Mouse (Mus musculus): Measurements from ENCODE around the gene Zfp523.

The Zfp523 gene

DNA sequence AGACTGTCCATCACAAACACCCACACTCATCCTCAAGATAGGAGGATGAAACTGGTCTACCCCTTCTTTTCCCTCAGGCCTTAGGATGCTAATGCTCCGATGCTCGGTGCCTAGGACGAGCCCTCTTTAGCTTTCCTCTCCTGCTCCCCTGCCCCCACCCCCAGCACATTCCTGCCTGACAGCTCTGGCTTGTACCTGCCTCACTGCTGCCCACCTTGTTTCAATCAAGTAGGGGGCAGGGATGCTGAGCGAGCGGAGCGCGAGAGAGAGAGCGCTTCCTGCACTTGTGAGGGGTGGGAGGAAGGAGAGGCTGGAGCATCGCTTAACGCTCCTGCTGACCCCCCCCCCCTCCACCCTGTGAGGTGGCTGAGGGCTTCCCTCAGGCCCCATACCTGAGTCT, 16.6 kb upstream of the Zfp523 start:
- DNase-seq (ENCODE audit: low spot score), result peak; percentile 39

DNA sequence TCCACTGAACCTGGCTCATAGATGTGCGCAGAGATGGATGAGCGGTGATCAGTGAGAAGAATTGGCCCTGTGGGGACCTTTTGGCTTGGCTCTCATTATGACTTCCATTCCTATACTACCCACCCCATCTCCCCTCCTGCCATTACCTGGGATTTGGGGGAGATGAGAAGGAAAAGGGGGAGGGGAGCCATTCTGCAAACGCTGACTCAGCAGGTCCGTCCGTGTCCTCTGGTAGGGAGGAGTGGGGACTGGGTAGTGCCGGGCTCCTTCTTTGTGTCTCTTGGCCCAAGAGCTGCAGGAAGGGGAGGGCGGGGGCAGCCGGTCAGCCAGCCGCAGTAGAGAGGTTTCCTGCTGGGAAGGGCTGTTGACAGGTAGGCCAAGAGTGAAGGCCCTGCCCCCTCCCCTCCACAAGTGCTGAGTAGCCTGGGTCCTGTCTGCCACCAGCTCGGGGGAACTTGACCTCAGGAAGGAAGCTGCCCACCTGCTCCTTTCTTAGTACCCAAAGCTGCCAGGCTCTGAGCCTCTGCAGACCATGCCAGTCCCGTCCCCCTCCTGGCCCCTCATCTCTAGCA, 15.5 kb upstream of the Zfp523 start:
- no peak for DNase-seq (ENCODE audit: low spot score)

DNA sequence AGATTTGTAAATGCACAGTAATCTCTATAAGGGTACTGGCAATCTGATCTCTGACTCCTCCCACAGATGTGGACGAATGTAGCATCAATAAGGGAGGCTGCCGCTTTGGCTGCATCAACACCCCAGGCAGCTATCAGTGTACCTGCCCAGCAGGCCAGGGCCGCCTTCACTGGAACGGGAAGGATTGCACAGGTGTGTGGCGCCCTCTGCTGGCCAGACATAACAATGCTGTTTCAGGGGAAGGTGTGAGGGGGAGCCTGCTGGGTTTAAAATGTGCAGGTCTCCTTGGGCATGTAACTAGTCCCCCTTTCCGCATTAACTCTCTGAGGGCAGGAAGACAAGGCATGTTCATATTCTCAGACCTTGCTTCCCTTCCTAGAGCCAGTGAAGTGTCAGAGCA, 13.3 kb upstream of the Zfp523 start:
- DNase-seq (ENCODE audit: low spot score), result peak; percentile 82

DNA sequence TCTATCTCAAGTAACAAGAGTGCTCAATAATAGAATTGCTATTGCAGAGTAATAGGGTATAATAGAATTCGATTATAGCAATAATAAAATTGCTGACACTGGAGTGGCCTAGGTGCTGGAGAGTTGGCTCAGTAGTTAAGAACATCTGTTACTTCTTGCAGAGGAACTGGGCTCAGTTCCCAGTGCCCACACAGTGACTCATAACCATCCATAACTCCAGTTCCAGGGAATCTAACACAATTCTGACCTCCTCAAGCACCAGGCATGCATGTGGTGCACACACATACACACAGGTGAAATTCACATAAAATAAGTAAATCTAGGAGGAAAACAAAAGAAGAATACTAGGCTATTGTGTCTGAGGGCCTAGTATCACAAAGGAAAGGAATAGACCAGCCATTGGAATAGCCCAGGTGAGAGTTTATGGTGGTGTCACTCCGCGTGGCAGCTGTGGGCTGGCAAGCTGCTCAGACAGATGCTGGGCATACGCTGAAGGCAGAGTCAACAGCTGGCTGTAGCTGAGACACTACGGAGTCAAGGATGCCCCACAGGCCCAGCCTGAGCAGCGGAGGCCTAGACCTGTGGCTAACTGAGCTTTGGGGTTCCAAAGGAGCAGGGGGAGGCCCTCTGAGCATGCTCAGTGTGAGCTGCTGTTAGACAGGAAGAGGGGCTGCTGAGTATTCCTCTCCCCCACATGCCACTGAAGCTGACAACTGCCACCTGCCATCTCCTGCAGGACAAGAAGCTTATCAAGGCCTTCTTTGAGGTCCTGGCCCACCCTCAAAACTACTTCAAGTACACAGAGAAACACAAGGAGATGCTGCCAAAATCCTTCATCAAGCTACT, 6.2 kb upstream of the Zfp523 start:
- DNase-seq (ENCODE audit: low spot score), result no peak

DNA sequence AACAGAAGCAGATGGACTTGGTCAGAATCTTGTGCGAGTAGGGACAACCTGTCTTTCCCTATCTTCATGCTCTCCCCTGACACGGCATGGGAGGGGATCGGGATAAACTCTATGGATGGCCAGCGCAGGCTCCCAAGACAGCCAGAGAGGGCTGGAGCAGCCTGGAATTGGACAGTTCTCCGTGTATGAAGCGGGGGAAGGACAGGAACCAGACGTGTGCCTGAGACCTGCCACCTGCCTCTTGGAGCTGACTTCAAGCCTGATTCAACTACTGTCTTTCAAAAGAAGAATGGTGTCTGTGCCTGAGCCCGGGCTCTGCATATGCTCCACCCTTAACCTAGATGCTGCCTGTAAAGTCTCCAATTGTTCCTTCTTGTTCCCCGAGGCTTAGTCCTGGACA, 4.2 kb upstream of the Zfp523 start:
- no peak for DNase-seq (ENCODE audit: low spot score)

DNA sequence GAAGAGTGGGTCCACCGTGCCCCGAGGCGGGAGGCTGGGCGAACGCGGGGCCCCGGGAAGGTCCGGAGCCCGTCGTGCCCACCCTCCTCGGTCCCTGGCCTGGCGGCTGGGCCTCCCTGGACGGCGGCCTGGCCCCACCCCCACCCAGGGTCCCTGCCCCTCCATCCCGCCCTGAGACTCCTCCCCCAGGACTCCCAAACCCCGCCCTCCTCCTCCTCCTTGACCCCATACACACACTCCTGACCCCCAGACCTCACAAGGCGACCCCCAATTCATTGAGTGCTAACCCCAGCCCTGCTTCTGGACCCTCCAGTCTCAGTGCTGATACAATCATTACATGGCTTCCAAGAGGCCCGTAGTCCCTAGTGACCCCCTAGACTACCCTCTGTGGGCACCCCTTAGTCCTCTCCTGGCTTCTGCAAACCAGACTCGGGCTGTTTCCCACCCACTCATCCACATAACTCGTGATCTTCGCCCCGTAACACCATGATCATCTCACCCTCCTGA, 664 bp downstream of the Zfp523 start:
- peak; percentile 86 for DNase-seq (ENCODE audit: low spot score)

DNA sequence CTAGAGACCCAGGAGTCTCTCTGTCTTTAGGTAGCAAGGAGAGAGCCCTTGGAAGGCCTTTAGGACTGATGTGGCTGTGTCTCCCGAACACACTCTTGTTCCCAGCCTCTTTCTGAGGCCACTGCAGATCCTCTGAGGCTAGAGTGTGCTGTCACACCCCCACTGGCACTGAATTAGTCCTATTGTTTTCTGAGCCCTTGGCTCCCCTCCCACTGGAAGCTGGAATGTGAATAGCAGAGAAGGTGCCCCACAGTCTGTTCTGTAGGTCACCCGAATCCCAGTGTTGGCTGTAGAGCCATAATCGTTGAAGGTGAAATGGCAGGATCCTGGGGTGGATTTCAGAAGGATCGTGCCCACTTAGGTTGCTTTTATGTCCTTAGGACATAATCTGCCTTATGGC, 3.4 kb downstream of the Zfp523 start:
- DNase-seq (ENCODE audit: low spot score), result no peak

DNA sequence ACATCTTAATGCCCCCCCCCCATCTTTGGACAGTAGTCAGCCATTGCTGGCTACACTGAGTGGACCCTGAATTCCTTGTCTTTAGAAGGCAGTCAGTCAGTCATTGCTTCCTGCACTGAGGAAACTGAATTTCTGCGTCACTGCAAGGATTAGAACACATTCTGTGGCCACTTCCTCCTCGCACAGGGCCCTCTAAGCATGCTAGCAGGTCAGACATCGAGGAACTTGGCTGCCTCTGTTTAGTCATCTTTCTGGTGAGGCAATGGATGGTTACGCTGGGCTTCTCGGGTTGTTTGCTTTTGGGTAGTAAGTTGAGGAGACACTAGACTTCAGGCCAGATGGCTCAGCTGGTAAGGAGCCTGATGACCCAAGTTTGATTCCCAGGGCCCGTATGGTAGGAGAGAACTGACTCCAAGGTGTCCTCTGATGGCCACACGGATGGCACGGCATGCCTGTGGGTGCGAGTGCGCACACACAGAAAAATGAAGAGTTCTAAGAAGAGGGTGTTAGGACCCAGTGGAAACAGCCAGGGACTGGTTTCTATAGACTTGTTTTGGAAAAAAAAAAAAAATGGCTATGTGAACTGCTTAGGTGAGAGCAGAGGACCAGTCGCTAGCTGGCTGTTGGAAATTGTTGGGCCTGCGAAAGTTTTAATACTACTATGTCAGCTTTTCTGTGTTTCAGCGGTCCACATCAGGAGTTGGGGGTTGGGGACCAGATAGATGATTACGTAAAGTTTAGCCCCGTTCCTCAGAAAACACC, 4.0 kb downstream of the Zfp523 start:
- DNase-seq (ENCODE audit: low spot score), result no peak

DNA sequence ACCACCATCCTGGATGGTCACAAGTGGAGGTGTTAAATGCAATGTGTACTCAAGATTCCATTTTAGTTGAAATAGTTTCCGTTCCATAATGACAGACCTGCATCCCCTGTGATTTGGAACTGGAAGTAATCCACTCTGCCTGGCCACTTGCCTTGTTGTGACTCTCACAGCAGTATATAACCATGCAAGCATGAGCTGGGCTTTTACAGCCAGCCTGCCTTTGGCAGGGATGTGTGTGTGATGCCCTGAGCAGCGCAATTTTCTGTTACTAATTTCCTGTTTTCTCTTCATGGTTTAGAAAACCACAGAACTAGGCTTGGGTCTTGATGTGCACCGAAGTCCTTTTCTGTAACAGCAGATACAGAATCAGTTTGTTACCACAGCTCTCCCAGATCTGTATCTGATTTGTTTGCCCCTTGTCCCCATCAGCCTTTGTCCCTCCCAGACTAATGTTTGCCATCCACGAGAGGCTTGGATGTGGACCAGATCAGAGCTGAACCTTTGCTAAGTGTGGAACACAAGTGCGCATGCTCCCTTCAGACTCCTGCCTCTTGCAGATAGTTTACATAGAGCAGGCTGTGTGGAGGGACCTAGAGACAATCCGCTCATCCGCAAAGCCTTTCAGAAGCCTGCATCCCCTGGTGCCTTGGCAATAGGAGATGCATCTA, 8.2 kb downstream of the Zfp523 start:
- no peak for DNase-seq (ENCODE audit: low spot score)

DNA sequence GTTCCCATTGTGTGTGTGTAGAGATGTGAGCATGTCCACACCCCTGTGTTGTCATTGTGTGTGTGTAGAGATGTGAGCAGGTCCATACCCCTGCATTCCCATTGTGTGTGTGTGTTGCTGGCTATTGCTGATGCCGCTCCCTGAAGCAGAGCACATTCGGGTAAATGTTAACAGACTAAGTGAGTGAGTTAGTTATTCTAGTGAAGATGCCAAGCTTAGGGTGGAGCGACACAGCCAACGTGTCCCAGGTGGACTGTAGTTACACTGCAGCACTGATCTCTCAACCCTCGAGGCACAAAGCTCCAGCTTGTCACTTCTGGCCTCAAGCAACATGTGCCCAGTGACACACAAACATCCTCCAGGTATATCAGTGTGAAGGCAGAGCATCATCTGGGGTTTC, 11.4 kb downstream of the Zfp523 start:
- DNase-seq (ENCODE audit: low spot score), result no peak

DNA sequence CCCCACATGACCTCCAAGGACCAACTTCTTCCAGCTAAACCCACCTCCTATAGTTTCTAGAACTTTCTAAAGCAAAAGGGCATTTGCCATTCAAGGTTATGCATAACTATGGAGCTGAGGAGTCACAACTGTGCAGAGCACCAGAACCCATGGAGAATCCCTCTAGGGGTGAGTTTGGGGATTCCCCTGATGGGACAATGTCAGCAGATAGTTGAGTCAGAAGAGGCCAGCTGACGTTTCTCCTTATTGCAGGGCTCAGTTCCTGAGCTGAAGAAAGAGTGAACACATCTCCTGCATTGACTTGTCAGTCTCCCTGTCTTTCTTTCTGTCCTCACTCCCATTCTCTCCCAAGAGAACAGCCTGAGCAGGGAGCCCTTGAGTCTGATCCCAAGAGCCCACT, 15.8 kb downstream of the Zfp523 start:
- DNase-seq (ENCODE audit: low spot score), result no peak

DNA sequence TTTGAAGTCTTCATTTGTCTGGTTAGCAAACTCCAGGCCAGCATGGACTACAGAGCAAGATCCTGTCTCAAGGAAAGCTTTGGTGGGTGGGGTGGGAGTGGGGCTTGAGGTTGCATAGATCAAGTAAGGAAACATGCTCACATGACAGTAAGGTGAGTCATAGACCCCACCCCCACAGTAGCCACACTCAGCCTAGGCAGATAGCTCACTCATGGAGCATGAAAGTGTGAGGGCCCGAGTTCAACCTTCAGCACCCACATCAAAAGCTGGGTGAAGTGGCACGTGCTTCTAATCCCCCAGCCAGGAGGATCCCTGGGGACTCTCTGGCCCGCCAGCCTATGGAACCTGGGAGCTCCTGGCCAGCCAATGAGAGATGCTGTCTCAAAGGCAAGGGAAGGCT, 16.6 kb downstream of the Zfp523 start:
- DNase-seq (ENCODE audit: low spot score), result no peak

DNA sequence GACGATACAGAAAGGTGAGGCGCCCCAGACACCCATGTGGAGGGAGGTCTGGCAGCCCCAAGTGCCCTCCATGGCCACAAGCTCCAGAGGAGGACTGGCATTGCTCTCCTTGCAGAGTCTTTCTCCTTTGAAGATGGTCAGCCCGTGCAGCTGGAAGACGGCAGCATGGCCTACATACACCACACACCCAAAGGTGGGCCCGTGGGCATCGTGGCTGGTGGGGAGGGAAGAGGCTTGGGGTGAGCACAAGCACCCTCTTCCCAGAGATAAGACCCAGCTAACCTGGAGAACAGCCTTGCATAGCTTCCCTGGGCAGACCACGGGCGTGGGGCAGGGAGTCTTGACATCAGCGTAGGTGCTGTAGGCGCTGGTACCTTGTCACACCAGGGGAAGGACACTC, 18.1 kb downstream of the Zfp523 start:
- no peak for DNase-seq (ENCODE audit: low spot score)

DNA sequence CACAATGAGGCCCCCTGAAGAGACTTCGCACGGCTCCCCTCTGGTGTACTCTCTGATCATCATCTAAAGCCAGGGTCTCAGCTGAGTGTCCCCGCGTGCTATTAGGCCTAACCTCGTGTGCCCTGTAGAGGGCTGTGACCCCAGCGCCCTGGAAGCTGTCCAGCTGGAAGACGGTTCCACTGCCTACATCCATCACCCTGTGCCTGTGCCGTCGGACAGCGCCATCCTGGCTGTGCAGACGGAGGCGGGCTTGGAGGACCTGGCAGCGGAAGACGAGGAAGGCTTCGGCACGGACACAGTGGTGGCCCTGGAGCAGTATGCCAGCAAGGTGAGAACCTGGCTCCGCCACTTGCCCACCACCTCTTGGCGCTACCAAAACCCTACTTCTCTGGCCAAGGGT, 20.7 kb downstream of the Zfp523 start:
- no peak for DNase-seq (ENCODE audit: low spot score)

DNA sequence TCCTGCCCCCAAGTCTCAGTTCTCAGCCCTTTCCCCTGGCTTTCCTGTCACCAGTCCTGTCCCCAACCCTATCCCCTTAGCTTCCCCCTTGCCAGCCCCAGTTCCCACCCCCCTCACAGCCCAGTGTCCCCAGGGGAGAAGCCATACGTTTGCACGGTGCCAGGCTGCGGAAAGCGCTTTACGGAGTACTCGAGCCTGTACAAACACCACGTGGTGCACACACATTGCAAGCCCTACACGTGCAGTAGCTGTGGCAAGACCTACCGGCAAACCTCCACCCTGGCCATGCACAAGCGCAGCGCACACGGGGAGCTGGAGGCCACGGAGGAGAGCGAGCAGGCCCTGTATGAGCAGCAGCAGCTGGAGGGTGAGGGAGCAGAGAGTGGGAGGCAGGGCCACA, 25.1 kb downstream of the Zfp523 start:
- no peak for DNase-seq (ENCODE audit: low spot score)

DNA sequence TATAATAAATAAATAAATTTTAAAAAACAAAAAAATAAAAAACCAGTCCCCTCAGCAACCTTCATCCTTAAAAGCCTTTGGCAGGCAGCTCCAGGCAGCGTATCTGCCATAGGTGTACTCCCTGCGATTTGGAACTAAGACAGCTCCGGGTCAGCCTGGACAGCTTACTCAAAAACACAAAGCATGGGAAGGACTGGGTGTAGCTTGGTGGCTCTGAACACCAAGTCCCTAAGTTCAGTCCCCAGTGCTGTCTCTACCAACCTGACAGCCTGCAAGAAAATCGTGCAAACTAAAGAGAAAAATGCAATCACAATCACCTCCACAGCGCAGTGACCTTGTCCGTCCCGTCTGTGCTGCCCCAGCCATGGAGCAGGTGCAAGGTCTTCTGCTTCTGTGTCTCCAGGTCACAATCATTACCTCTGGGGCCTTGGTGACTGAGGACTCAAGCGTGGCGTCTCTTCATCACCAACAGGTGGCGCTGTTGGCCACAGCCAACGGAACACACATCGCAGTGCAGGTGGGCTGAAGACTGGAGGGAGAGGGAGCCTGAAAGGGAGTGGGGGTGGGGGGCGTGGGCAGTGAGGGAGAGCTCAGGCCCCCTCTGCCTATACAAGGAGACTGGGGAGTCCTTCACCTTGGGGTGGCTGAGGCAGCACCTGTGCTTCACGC, 27.3 kb downstream of the Zfp523 start:
- DNase-seq (ENCODE audit: low spot score), result peak; percentile 76

DNA sequence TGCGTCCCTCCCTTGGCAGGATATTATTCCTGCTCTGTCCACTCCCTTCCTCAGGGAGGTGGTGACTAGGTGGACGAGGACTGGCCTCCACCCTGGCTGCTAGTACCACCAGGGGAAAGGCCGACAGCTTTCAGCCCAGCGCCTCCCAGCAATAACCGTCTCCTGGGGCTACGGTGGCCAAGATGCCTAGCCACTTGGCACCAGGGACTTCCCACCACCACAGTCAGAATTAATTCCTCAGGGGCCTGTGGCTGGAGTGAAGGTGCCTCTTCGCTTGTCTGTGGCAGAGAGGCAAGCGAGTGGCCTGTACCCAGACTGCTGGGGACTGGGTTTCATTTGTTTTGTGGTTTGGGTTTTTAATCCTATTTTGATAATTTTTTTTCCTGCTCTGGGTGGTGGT, 28.5 kb downstream of the Zfp523 start:
- DNase-seq (ENCODE audit: low spot score), result no peak

DNA sequence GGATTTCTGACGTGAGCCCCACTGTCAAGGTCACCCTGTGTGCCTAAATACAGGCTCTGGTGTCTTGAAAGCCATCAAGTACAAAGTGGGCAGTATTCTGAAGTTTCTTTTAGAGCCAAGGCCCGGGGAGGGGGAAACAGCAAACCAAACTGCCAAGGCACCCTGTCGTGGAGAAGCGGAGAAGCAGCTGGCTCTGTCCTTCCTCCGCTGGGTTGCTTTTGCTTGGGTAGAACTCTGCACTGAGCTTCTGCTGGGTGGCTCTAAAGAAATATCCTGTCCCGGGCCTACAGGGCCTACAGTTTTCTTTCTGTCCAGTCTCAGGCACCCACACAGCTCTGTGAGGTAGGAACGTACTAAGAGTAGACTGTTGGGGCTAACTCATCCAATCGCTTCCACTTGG, 30.2 kb downstream of the Zfp523 start:
- DNase-seq (ENCODE audit: low spot score), result no peak

DNA sequence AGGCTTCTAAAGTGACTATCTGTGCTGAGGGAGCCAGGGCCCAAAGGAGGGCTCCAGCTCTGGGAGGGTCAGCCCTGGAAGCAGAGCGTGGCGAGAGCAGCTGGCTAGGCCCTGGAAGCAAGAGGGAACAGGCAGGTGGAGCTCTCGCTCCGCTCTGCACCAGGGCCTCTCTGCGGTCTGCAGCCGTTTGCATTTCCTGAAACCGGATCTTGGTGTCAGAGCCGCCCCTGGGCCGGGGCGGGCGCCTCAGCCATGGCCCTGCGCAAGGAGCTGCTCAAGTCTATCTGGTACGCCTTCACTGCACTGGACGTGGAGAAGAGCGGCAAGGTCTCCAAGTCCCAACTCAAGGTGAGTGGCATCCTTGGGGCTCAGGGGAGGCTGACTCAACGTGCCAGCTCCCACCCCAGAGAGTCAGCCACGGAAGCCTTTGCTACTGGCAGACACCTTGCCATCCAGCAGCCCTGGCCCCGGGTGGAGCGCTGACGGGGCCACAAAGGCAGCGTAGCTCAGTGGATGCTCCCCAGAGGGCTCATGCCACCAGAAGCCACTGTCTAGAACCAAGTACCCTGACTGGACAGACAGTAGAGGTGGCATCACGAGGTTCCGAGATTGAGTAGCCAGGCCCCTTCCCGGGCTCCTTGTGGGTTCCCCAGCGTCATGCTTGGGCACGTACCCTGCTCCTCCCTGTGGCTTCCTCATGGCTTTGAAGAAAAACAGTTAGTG, 30.8 kb downstream of the Zfp523 start, which contains the start of gene Def6:
Gene Def6 (plus strand): TSS at position 188 of the 723 bp plus-strand sequence.
- DNase-seq (ENCODE audit: low spot score), result peak; percentile 82

DNA sequence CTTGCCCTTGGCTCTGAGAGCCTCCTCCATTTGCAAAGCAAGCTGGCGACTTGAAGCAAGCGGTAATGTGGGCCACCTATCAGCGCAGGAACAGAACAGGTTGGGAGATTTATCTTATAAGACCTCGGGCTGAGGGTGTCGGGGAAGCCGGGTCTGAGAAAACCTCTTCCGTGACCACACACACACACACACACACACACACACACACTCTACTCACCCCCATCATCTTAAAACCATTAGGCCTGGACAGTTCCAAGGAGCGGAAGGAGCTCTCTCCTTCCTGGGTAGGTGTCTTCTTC, 31.3 kb downstream of the Zfp523 start:
- no peak for DNase-seq (ENCODE audit: low spot score)

DNA sequence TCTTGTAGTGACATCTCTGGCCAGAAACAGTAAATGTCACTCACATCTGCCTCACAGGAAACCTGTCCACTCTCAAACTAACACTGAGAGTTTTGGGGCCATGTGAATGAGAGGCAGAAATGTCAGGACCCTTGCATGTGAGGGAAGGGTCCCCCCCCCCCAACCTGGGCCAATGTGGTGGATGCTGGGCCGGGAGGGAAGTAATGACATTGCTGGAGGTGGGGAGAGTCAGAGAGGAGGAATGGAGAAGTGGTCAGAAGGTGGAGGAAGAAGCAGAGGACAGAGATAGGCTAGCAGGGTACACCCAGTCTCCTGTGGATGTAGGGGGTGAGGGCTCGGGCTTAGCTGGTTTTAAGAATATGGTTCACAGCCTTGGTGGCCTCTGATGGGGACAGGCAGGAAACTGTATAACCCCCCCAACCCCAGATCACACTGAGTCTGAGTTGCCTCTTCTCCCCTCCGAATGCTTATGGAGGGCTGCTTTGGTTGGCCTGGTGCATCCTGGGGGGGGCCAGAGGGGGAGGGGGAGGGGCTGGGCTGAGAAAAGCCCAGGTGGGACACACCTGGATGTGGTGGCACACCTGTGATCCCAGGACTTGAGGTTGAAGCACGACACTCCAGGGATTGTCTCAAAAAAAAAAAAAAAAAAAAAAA, 32.7 kb downstream of the Zfp523 start:
- no peak for DNase-seq (ENCODE audit: low spot score)

Data from embryo, embryonic 10.5 days (tissue).